Mouse (Mus musculus): ENCODE results near the gene Rhbdd1. TPM values are rescaled to one million over a fixed set of nuclear protein-coding genes. Genes with fewer than 3 reads are reported as not detected.

Rhbdd1 gene
- polyA plus RNA-seq, 1 experiment from 2014 or later = 12.5 TPM

DNA sequence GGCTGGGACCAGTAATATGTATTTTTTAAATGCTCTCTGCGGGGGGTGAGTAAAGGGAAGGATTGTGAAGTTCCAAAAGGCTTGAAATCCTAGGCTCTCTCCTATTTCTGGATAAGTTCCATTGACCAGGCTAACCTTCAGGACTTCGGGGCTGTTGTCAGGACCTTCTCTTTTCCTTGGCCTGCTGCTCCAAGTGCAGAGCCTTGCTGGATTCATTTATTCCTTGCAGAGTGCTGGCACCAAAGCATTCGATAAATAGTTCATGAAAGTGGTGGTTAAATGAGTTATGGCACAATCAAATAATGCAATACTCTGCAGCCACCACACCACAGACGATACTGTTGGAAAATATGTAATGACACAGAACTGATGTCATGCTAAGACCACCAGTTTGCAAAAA lies 143.1 kb downstream of the Rhbdd1 start:
- no peaks in the 10 kb centered on the region for H3K27me3 ChIP-seq (ENCODE audit: control insufficient read depth, insufficient read depth, low read depth, low read length)
- no peak overlapping the region for H3K27ac ChIP-seq (ENCODE audit: low read length)

DNA sequence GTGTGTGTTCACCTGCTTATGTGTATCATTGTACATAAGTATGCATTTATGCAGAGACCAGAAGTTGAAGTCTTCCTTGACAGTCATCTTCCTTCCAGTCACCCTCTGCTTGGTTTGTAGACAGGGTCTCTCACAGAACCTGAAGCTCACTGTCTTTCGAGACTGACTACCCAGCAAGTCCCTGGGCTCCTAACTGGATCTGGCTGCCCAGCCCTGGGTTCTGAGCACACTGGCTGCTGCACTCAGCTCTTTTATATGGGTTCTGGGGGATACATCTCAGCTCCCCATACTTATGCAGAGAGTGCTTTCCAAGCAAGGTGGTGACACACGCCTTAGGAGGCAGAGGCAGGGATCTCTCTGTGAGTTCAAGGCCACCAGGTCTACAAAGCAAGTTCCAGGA lies 143.7 kb downstream of the Rhbdd1 start:
- Histone ChIP-seq H3K27me3 (ENCODE audit: control insufficient read depth, insufficient read depth, low read depth, low read length) (no peaks in the 10 kb centered on the region), H3K4me3 (ENCODE audit: low read length) (no peak overlapping the region), H3K4me1 (replicated peaks; ENCODE audit: control insufficient read depth, insufficient read depth, low read length) (no peaks in the 10 kb centered on the region), H3K9ac (ENCODE audit: low read length) (no peak overlapping the region), H3K9me3 (ENCODE audit: control insufficient read depth, low read length) (no peaks in the 10 kb centered on the region), H3K36me3 (ENCODE audit: control insufficient read depth, insufficient read depth, low read length) (no peaks in the 10 kb centered on the region), H3K27ac (ENCODE audit: low read length) (no peak overlapping the region), H3K4me2 (ENCODE audit: low read depth, low read length) (no peak overlapping the region)
- WGBS = 83% methylated on average over 2 of the region's 2 CpGs
- ATAC-seq (ENCODE audit: low read depth) = no peak

More for the DNA sequence above, 143.1 kb downstream of the Rhbdd1 start:
- Histone ChIP-seq H3K9ac (ENCODE audit: low read length) (no peak overlapping the region), H3K36me3 (ENCODE audit: control insufficient read depth, insufficient read depth, low read length) (no peaks in the 10 kb centered on the region), H3K9me3 (ENCODE audit: control insufficient read depth, low read length) (no peaks in the 10 kb centered on the region), H3K4me3 (ENCODE audit: low read length) (no peak overlapping the region), H3K4me1 (replicated peaks; ENCODE audit: control insufficient read depth, insufficient read depth, low read length) (no peaks in the 10 kb centered on the region), H3K4me2 (ENCODE audit: low read depth, low read length) (no peak overlapping the region)
- no peak for ATAC-seq (ENCODE audit: low read depth)
- 73% methylated on average over 4 of the region's 4 CpGs for WGBS

GRCm38 (mm10) chr1:82461041-82461440 lies 144.8 kb downstream of the Rhbdd1 start:
- no peak overlapping the region for H3K9ac ChIP-seq (ENCODE audit: low read length)

GRCm38 (mm10) chr1:82465321-82465853 lies 149.1 kb downstream of the Rhbdd1 start:
- Histone ChIP-seq H3K4me2 (ENCODE audit: low read depth, low read length) (no peak overlapping the region), H3K36me3 (ENCODE audit: control insufficient read depth, insufficient read depth, low read length) (no peaks in the 10 kb centered on the region), H3K9me3 (ENCODE audit: control insufficient read depth, low read length) (no peaks in the 10 kb centered on the region), H3K27me3 (ENCODE audit: control insufficient read depth, insufficient read depth, low read depth, low read length) (no peaks in the 10 kb centered on the region), H3K9ac (ENCODE audit: low read length) (no peak overlapping the region), H3K4me1 (replicated peaks; ENCODE audit: control insufficient read depth, insufficient read depth, low read length) (no peaks in the 10 kb centered on the region), H3K27ac (ENCODE audit: low read length) (no peak overlapping the region), H3K4me3 (ENCODE audit: low read length) (no peak overlapping the region)
- 39% methylated on average over 6 of the region's 6 CpGs for WGBS
- no peak for ATAC-seq (ENCODE audit: low read depth)

More at GRCm38 (mm10) chr1:82461041-82461440, 144.8 kb downstream of the Rhbdd1 start:
- Histone ChIP-seq H3K27me3 (ENCODE audit: control insufficient read depth, insufficient read depth, low read depth, low read length) (no peaks in the 10 kb centered on the region), H3K27ac (ENCODE audit: low read length) (no peak overlapping the region), H3K4me1 (replicated peaks; ENCODE audit: control insufficient read depth, insufficient read depth, low read length) (no peaks in the 10 kb centered on the region), H3K4me3 (ENCODE audit: low read length) (no peak overlapping the region), H3K36me3 (ENCODE audit: control insufficient read depth, insufficient read depth, low read length) (no peaks in the 10 kb centered on the region), H3K4me2 (ENCODE audit: low read depth, low read length) (no peak overlapping the region), H3K9me3 (ENCODE audit: control insufficient read depth, low read length) (no peaks in the 10 kb centered on the region)
- no peak for ATAC-seq (ENCODE audit: low read depth)
- WGBS = 74% methylated on average over 4 of the region's 4 CpGs

GRCm38 (mm10) chr1:82468872-82469271 lies 152.6 kb downstream of the Rhbdd1 start:
- Histone ChIP-seq H3K9ac (ENCODE audit: low read length) (no peak overlapping the region), H3K27ac (ENCODE audit: low read length) (no peak overlapping the region), H3K4me1 (replicated peaks; ENCODE audit: control insufficient read depth, insufficient read depth, low read length) (no peaks in the 10 kb centered on the region), H3K4me2 (ENCODE audit: low read depth, low read length) (no peak overlapping the region), H3K4me3 (ENCODE audit: low read length) (no peak overlapping the region), H3K27me3 (ENCODE audit: control insufficient read depth, insufficient read depth, low read depth, low read length) (no peaks in the 10 kb centered on the region), H3K36me3 (ENCODE audit: control insufficient read depth, insufficient read depth, low read length) (no peaks in the 10 kb centered on the region), H3K9me3 (ENCODE audit: control insufficient read depth, low read length) (no peaks in the 10 kb centered on the region)
- WGBS = 52% methylated on average over 6 of the region's 6 CpGs
- no peak for ATAC-seq (ENCODE audit: low read depth)

DNA sequence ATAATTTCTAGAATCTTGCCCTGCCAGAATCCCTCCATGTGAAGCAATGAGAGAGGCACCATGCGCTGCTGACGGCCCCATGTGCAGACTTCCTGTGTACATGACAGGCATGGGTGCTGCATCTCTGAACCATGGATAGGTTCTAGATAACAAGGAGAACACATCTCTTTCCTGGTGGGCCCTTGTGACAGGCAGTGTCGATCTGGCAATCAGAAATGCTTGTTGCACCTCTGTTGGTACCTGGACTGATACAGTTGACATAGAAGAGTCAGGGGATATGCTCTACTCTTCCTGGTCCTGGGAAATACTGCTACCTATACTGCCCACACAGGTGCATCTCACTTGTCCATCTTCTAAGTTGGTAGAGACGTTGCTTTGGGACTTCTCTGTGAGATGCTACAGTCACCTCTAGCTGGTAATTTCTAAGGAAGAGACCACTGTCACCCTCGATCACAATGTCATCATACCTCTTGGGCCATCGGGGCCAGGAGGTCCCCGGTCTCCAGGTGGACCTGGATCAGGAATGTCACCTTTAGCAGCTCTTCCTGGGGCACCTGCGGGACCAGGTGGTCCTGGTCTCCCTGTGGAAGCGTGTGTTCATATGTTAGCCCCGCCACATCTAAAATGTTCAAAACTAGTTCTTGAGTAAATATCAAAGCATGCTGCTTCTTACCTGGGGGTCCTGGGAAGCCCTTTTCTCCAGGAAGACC lies 154.4 kb downstream of the Rhbdd1 start:
- no peak overlapping the region for H3K9ac ChIP-seq (ENCODE audit: low read length)
- no peak for ATAC-seq (ENCODE audit: low read depth)
- H3K9me3 ChIP-seq (ENCODE audit: control insufficient read depth, low read length) = no peaks in the 10 kb centered on the region
- H3K4me1 ChIP-seq (replicated peaks; ENCODE audit: control insufficient read depth, insufficient read depth, low read length) = 0 out of 2 replicates have a peak, but pooled peaks cover 2% of the 10 kb centered on the region
- H3K27me3 ChIP-seq (ENCODE audit: control insufficient read depth, insufficient read depth, low read depth, low read length) = no peaks in the 10 kb centered on the region
- H3K27ac ChIP-seq (ENCODE audit: low read length) = no peak overlapping the region
- no peaks in the 10 kb centered on the region for H3K36me3 ChIP-seq (ENCODE audit: control insufficient read depth, insufficient read depth, low read length)
- no peak overlapping the region for H3K4me3 ChIP-seq (ENCODE audit: low read length)
- no peak overlapping the region for H3K4me2 ChIP-seq (ENCODE audit: low read depth, low read length)
- 90% methylated on average over 10 of the region's 10 CpGs for WGBS

GRCm38 (mm10) chr1:82473467-82473866 lies 157.2 kb downstream of the Rhbdd1 start:
- no peak for ATAC-seq (ENCODE audit: low read depth)
- no peaks in the 10 kb centered on the region for H3K9me3 ChIP-seq (ENCODE audit: control insufficient read depth, low read length)
- H3K27ac ChIP-seq (ENCODE audit: low read length) = no peak overlapping the region
- no peaks in the 10 kb centered on the region for H3K36me3 ChIP-seq (ENCODE audit: control insufficient read depth, insufficient read depth, low read length)
- no peaks in the 10 kb centered on the region for H3K27me3 ChIP-seq (ENCODE audit: control insufficient read depth, insufficient read depth, low read depth, low read length)
- H3K4me2 ChIP-seq (ENCODE audit: low read depth, low read length) = no peak overlapping the region
- H3K9ac ChIP-seq (ENCODE audit: low read length) = no peak overlapping the region
- no peak overlapping the region for H3K4me3 ChIP-seq (ENCODE audit: low read length)
- H3K4me1 ChIP-seq (replicated peaks; ENCODE audit: control insufficient read depth, insufficient read depth, low read length) = 0 out of 2 replicates have a peak, but pooled peaks cover 2% of the 10 kb centered on the region

GRCm38 (mm10) chr1:82474461-82474961 lies 158.3 kb downstream of the Rhbdd1 start:
- H3K27me3 ChIP-seq (ENCODE audit: control insufficient read depth, insufficient read depth, low read depth, low read length) = no peaks in the 10 kb centered on the region
- H3K4me2 ChIP-seq (ENCODE audit: low read depth, low read length) = no peak overlapping the region
- no peaks in the 10 kb centered on the region for H3K36me3 ChIP-seq (ENCODE audit: control insufficient read depth, insufficient read depth, low read length)
- H3K9me3 ChIP-seq (ENCODE audit: control insufficient read depth, low read length) = no peaks in the 10 kb centered on the region
- no peak for ATAC-seq (ENCODE audit: low read depth)
- no peak overlapping the region for H3K4me3 ChIP-seq (ENCODE audit: low read length)
- H3K9ac ChIP-seq (ENCODE audit: low read length) = no peak overlapping the region
- no peak overlapping the region for H3K27ac ChIP-seq (ENCODE audit: low read length)
- H3K4me1 ChIP-seq (replicated peaks; ENCODE audit: control insufficient read depth, insufficient read depth, low read length) = 0 out of 2 replicates have a peak, but pooled peaks cover 2% of the 10 kb centered on the region
- WGBS = 35% methylated on average over 4 of the region's 4 CpGs

DNA sequence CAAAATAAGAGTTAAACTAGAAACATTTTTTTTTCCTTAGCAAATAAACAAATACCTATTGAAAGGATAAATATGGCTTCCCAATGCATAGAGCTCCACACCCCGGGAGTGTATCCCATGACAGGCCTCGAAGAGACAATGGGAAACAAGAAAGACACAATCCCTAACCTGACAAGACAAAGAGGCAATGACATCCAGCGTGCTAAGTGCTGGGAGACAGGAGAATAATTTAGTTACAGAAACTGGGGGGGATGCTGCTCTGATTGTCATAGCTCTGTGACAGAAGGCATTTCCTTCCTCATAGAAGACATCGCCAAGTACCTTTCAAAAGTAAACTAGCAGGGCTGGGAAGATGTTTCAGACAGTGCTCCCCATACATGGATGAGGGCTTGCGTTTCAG lies 159.0 kb downstream of the Rhbdd1 start:
- WGBS = 76% methylated on average over 5 of the region's 5 CpGs

More for the DNA sequence above, 159.0 kb downstream of the Rhbdd1 start:
- Histone ChIP-seq H3K27ac (ENCODE audit: low read length) (no peak overlapping the region), H3K4me3 (ENCODE audit: low read length) (no peak overlapping the region), H3K9ac (ENCODE audit: low read length) (no peak overlapping the region), H3K4me1 (replicated peaks; ENCODE audit: control insufficient read depth, insufficient read depth, low read length) (0 out of 2 replicates have a peak, but pooled peaks cover 2% of the 10 kb centered on the region), H3K9me3 (ENCODE audit: control insufficient read depth, low read length) (no peaks in the 10 kb centered on the region), H3K36me3 (ENCODE audit: control insufficient read depth, insufficient read depth, low read length) (no peaks in the 10 kb centered on the region), H3K27me3 (ENCODE audit: control insufficient read depth, insufficient read depth, low read depth, low read length) (no peaks in the 10 kb centered on the region), H3K4me2 (ENCODE audit: low read depth, low read length) (no peak overlapping the region)
- no peak for ATAC-seq (ENCODE audit: low read depth)
